Mouse (Mus musculus) megakaryocyte, embryonic 14.5 days (primary cell): ENCODE data around the gene 1700025G04Rik.

Source experiments
- FLI1 ChIP-seq: IDR thresholded peaks from 2 replicates; pipeline ENCODE4 v1.6.1; 2012; ENCODE audit warnings: low read length, inconsistent platforms, mixed read lengths
- GATA1 ChIP-seq: IDR thresholded peaks from 3 replicates; pipeline ENCODE4 v1.6.1; 2012; ENCODE audit warnings: mixed read lengths, low read length, inconsistent platforms, borderline replicate concordance

- TF ChIP-seq GATA1 (no peak), FLI1 (no peak)
Measured at GRCm38 (mm10) chr1:151862109-151862508, 227.8 kb downstream of the 1700025G04Rik start.
